Mouse (Mus musculus): ENCODE measurements around the gene Gdf15.

The Gdf15 gene

GRCm38 (mm10) chr8:70628986-70629490, 3.2 kb downstream of the Gdf15 start:
- no peak for DNase-seq (ENCODE audit: low read depth)

DNA sequence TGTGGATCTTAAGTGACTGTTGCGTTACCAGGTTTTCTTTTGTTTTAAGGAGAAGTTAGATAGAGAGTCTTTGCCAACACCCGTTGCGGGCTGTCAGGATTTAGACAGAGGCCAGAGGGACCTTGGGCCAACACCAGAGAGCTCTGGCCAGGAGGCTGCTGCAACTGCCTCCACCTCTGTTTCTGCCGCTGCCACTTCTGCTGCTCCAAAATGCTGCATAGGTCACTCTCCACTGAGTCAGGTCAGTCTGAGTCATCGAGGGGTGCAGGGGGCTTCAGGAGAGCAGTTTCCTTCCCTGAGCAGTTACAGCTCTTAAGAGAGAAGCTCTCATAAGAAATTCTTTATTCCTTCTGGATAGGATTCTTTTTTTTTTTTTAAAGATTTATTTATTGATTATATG, 5.2 kb downstream of the Gdf15 start:
- DNase-seq (ENCODE audit: low read depth): no peak

DNA sequence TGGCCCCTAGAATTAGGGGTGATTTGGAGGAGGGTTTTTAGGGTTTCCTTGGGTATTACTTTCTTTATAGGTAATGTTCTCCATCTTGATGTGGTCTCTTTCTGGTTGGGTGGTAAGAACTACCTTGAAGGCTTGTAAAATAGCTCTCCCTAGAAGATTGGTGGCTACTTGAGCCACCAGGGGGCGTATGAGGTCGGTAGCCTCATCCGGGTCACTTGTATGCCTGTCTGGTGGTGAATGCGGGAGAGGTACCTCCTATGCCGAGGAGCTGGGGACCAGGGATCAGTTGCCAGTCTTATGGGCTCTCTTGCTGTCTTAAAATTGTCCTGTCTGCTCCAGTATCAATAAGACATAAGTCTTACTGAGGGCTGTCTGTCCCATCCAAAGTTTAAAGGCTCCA, 7.2 kb downstream of the Gdf15 start:
- DNase-seq (ENCODE audit: low read depth): no peak

DNA sequence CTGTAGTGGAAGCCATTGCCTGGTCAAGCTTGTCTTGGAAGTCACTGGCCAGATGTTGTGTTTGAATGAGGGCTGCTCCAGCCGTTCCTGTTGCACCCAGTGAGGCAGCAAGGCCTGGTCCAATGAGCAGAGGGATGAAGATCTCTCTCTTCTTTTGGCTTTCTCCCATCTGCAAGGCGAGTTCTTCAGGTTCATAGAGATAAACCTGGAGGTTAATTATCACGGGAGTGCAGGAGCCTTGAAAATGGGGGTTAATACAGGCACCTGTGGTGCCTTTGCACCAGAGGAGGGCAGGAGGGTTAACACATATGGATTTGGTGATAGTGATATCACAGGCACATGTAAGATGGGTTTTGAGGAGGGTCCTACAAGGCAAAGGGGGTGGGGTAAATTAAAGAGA, 10.0 kb downstream of the Gdf15 start:
- DNase-seq (ENCODE audit: low read depth): no peak

DNA sequence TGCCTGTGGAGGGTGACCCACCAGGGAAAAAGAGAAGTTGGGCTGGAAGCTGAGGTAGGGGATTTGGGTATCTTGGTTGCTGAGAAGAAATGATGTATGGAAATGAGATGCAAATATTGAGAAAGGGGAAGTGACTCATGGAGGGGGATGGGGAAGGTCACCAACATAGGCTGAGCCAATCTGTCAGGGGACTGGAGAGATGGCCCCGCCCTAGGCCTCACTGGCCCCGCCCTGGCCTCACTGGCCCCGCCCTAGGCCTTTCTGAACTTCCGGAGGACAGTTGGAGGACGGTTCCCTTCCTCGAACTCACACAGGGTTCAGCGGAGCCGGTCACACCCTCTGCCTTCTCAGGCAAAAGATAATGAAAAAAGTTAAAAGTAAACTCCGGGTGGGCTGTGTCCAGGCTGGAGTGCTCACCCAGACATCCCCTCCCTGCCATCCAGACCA, 13.3 kb downstream of the Gdf15 start:
- DNase-seq (ENCODE audit: low read depth): no peak

DNA sequence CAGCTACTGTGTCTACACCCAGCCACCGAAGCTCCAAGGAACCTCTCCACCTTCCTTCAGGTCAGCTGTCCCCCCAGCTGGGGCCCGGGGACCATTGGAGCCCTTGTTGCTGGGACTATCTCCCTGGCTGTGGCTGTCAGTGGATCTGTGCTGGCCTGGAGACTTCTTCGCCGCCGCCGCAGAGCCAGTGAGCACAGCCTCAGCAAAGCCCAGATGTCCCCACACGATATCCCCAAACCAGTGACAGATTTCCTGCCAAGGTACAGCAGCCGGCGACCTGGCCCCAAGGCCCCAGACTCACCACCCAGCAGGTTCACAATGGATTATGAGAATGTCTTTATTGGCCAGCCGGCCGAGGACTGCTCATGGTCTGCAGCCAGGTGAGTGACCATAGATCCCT, 14.3 kb downstream of the Gdf15 start:
- DNase-seq (ENCODE audit: low read depth): no peak

GRCm38 (mm10) chr8:70616645-70617044, 15.6 kb downstream of the Gdf15 start:
- DNase-seq (ENCODE audit: low read depth): no peak

- DNase-seq (ENCODE audit: low read depth): no peak
These were observed 16.4 kb downstream of the Gdf15 start, which contains the start of gene Lrrc25 for GRCm38 (mm10) chr8:70615894-70616293. Lrrc25 (plus strand) TSS chr8:70616155.

GRCm38 (mm10) chr8:70615281-70615680, 17.0 kb downstream of the Gdf15 start:
- no peak for DNase-seq (ENCODE audit: low read depth)

- no peak for DNase-seq (ENCODE audit: low read depth)
These were observed 17.8 kb downstream of the Gdf15 start for GRCm38 (mm10) chr8:70614469-70614868.

DNA sequence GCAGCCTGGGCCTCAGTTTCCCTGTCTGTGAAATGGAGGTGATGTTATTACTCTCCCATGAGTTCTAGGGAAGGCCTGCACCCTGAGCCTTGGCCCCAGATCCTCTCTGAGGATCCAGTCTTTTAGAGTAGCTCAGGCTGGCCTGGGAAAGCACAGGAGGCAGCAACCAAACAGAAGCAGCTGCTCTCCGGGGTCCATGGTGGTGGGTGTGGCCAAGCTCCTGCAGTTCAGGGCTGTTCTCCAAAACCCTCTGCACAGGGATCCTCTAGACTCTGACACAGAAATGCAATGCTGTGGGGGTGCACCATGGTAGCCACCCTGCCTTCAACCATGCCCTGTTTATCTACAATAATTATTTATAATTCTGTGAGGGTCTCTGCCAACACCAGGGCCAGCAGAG, 18.5 kb downstream of the Gdf15 start:
- no peak for DNase-seq (ENCODE audit: low read depth)

GRCm38 (mm10) chr8:70611849-70612248, 20.4 kb downstream of the Gdf15 start:
- peak; percentile 44 for DNase-seq (ENCODE audit: low read depth)

GRCm38 (mm10) chr8:70610796-70611771, 21.2 kb downstream of the Gdf15 start:
- peak; percentile 47 for DNase-seq (ENCODE audit: low read depth)

DNA sequence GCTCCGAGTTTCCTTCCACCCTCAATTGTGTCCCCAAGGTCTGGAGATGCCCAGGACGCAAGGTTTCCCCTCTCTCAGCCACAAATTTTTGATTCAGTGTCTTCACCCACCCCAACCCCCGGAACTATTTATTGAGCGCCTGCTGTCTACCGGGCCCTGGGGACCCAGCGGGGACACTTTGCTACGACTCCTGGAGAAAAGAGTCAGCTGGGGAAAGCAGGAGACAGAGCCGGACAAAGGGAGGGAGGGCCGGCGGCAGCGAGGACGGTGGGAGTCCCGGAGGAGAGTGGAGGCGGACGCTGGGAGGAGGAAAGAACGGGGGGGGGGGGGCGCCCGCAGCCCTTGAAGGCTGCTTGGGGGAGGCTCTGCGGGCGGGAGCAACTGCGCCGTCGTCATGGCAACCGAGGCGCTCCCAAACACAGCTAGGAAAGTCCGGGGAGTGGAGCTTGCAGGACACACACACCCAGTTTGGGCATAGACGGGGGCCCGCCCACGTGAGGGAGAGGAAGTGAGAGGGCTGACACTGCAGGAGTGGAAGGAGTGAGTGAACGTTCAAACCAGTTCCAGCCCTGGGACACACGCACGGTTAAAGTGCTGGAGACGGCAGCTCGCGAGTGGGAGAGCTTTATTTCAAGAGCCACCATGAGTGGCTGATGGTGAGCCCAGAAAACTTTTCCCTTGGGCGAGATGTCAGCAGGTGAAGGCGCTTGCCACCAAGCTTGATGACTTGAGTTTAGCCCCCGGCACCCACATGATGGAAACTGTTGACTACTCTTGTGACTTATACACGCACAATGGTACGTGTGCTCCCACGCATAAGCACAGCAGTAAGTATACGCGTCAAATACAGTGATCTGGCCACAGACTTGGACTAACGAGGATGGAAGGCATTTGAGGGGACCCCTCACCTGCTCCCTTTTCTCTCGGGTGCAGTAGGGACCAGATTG, 22.1 kb downstream of the Gdf15 start:
- peak; percentile 87 for DNase-seq (ENCODE audit: low read depth)

- peak; percentile 56 for DNase-seq (ENCODE audit: low read depth)
These were observed 22.8 kb downstream of the Gdf15 start for GRCm38 (mm10) chr8:70609368-70609848.

GRCm38 (mm10) chr8:70608749-70609367, 23.4 kb downstream of the Gdf15 start, which contains the start of gene Ssbp4:
Ssbp4 (minus strand) TSS chr8:70608872.
- DNase-seq (ENCODE audit: low read depth): no peak

- DNase-seq (ENCODE audit: low read depth): no peak
These were observed 24.1 kb downstream of the Gdf15 start for GRCm38 (mm10) chr8:70607898-70608748.

DNA sequence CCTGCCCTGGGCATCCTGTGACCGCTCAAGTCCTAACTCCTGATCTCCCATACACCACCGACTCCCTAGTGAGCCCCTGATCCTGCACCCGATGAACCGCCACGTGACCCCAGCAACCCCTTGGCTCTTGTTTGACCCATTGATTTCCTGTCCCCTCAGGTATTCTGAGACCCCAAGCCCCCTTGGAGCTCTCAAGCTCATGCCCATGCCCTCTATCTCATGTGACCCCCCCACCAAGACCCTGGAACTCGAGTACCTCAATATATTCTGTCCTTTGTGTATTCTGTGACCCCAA, 24.7 kb downstream of the Gdf15 start:
- DNase-seq (ENCODE audit: low read depth): no peak

- no peak for DNase-seq (ENCODE audit: low read depth)
These were observed 25.3 kb downstream of the Gdf15 start for GRCm38 (mm10) chr8:70606780-70607602.
